Mouse (Mus musculus) bone marrow, adult 2 months (tissue): ENCODE data around the gene Adam29. TPM values are rescaled to one million over a fixed set of nuclear protein-coding genes. Genes with fewer than 3 reads are reported as not detected.

Source experiments
- H3K27ac ChIP-seq: fragments of 200-500 bp; 2 replicates; pipeline ENCODE4 v1.5.1; 2012; ENCODE audit warnings: low read depth, mild to moderate bottlenecking, control low read depth, inconsistent platforms, low read length; ENCODE audit not compliant: control insufficient read depth, poor library complexity, insufficient read depth
- H3K4me1 ChIP-seq: fragments of 200-500 bp; 2 replicates; pipeline ENCODE4 v1.6.1; 2011; ENCODE audit warnings: low read length; ENCODE audit not compliant: control insufficient read depth, insufficient read depth
- H3K4me3 ChIP-seq: fragments of 200-500 bp; replicated peaks from 2 replicates; pipeline ENCODE3; 2011; ENCODE audit warnings: mild to moderate bottlenecking, low read depth, low read length, control low read depth; ENCODE audit not compliant: control insufficient read depth
- CTCF ChIP-seq: fragments of 200-500 bp; IDR thresholded peaks from 2 replicates; pipeline ENCODE4 v1.5.1; 2011; ENCODE audit warnings: low read length, control low read depth; ENCODE audit not compliant: control insufficient read depth, insufficient read depth
- POLR2A ChIP-seq: fragments of 200-500 bp; IDR thresholded peaks from 2 replicates; pipeline ENCODE4 v1.6.1; 2011; ENCODE audit warnings: low read depth, mild to moderate bottlenecking, control low read depth, low read length, borderline replicate concordance; ENCODE audit not compliant: control insufficient read depth
- WGBS: fragments of 180-500 bp; shearing (Covaris S2); methylation state at CpG from one replicate; pipeline ENCODE4 v1.1.7; 2018; 5-methylcytosine and 5-hydroxymethylcytosine counted together
- polyA plus RNA-seq: library from polyadenylated mRNA; stranded (reverse); fragments of >200 nt; gene quantifications from 2 replicates; pipeline ENCODE4 v1.2.4, GENCODE M21; 2011; ENCODE audit warnings: low replicate concordance; ENCODE audit not compliant: missing spikeins, insufficient read depth, insufficient read length

Gene Adam29
- not detected in 2 replicates for polyA plus RNA-seq

- TF ChIP-seq CTCF: no peak
- TF ChIP-seq POLR2A: no peak
- WGBS: 71% methylated on average over 1 of the region's 1 CpGs
- Histone ChIP-seq H3K4me3 (no peak within 1 kb of the TSS), H3K4me1 (no peaks in the 10 kb centered on the region), H3K27ac (no peak within 1 kb of the TSS)
These were observed at the start of gene Adam29 for GRCm38 (mm10) chr8:55906848-55907247. Adam29 (minus strand) TSS chr8:55906948.

- TF ChIP-seq CTCF: no peak
- no peak for TF ChIP-seq POLR2A
- 12% methylated on average over 8 of the region's 8 CpGs for WGBS
- Histone ChIP-seq H3K4me3 (no peak overlapping the region), H3K4me1 (no peaks in the 10 kb centered on the region), H3K27ac (no peak overlapping the region)
These were observed 33.8 kb upstream of the Adam29 start for GRCm38 (mm10) chr8:55940526-55940880.

- H3K27ac ChIP-seq: no peak within 1 kb of the TSS
- H3K4me1 ChIP-seq: no peaks in the 10 kb centered on the region
- TF ChIP-seq CTCF: no peak
- TF ChIP-seq POLR2A: no peak
- no peak within 1 kb of the TSS for H3K4me3 ChIP-seq
- WGBS: 23% methylated on average over 11 of the region's 11 CpGs
These were observed 33.2 kb upstream of the Adam29 start, which contains the start of gene Glra3 for GRCm38 (mm10) chr8:55939870-55940525. Glra3 (plus strand) TSS chr8:55940460.

Other genes with a start within 250 kb of the Adam29 start
- gene Glra3, start 33.5 kb upstream of the Adam29 start, polyA plus RNA-seq: not detected in 2 replicates